Comparison of ENCODE assay signal across 8 mouse cellular contexts in genomic region chr16:87354748-87355147, GRCm38 (mm10). TPM values are rescaled to one million over a fixed set of nuclear protein-coding genes. Genes with fewer than 3 reads are reported as not detected.
DNase-seq lines count a peak whose midpoint lies in the region; ATAC-seq and TF ChIP-seq lines count a peak whose summit lies in the region.

No protein-coding gene starts in this region.

- peaks cover 14% of the 10 kb centered on the region for H3K9me3 ChIP-seq in megakaryocyte, embryonic 14.5 days
- no peaks in the 10 kb centered on the region for H3K9me3 ChIP-seq in limb, embryonic 15.5 days
- no peaks in the 10 kb centered on the region for H3K9me3 ChIP-seq in stomach, postnatal 0 days (ENCODE audit: control insufficient read depth, low read length)

- H3K4me3 ChIP-seq in cerebellum, adult 2 months (replicated peaks; ENCODE audit: insufficient read depth, low read depth, low read length) = peak overlapping the region; percentile 69
- peak overlapping the region; percentile 95 for H3K4me3 ChIP-seq in megakaryocyte, embryonic 14.5 days (replicated peaks)
- H3K4me3 ChIP-seq in limb, embryonic 15.5 days = peak overlapping the region; percentile 89
- H3K4me3 ChIP-seq in stomach, postnatal 0 days (ENCODE audit: low read depth, low read length) = peak overlapping the region; percentile 69

- TF ChIP-seq EP300 in stomach, postnatal 0 days (optimal IDR thresholded peaks at IDR 0.05) = no peak

- H3K27ac ChIP-seq in cerebellum, adult 2 months (ENCODE audit: insufficient read depth, low read length) = no peak overlapping the region
- H3K27ac ChIP-seq in limb, embryonic 15.5 days = no peak overlapping the region
- H3K27ac ChIP-seq in stomach, postnatal 0 days (replicated peaks) = no peak overlapping the region

- H3K9ac ChIP-seq in limb, embryonic 15.5 days = no peak overlapping the region
- H3K9ac ChIP-seq in stomach, postnatal 0 days (ENCODE audit: low read length) = no peak overlapping the region

- peak overlapping the region; percentile 50 for H3K4me2 ChIP-seq in limb, embryonic 15.5 days
- H3K4me2 ChIP-seq in stomach, postnatal 0 days (replicated peaks; ENCODE audit: low read depth) = peak overlapping the region; percentile 59

- 78% methylated on average over 7 of the region's 7 CpGs for WGBS in cerebellum, adult 2 months
- 72% methylated on average over 7 of the region's 7 CpGs for WGBS in limb, embryonic 15.5 days
- WGBS in stomach, postnatal 0 days = 81% methylated on average over 7 of the region's 7 CpGs

- no peak for ATAC-seq in megakaryocyte, adult 5-6 weeks (ENCODE audit: poor library complexity, severe bottlenecking)
- ATAC-seq in limb, embryonic 15.5 days (ENCODE audit: insufficient number of reproducible peaks, low FRiP score, low TSS enrichment, low read depth) = no peak
- no peak for ATAC-seq in stomach, postnatal 0 days (ENCODE audit: low FRiP score, low TSS enrichment)

- H3K27me3 ChIP-seq in cerebellum, adult 2 months (ENCODE audit: control insufficient read depth, insufficient read depth, low read length) = no peaks in the 10 kb centered on the region
- no peaks in the 10 kb centered on the region for H3K27me3 ChIP-seq in megakaryocyte, embryonic 14.5 days (replicated peaks)
- no peaks in the 10 kb centered on the region for H3K27me3 ChIP-seq in limb, embryonic 15.5 days
- no peaks in the 10 kb centered on the region for H3K27me3 ChIP-seq in stomach, postnatal 0 days (ENCODE audit: control insufficient read depth, insufficient read depth, low read length)

- H3K4me1 ChIP-seq in cerebellum, adult 2 months (ENCODE audit: control insufficient read depth, insufficient read depth, low read length) = no peaks in the 10 kb centered on the region
- peaks cover 6% of the 10 kb centered on the region; the same call in 1 of the 2 replicates for H3K4me1 ChIP-seq in megakaryocyte, embryonic 14.5 days
- peaks cover 3% of the 10 kb centered on the region; the same call in 1 of the 2 replicates for H3K4me1 ChIP-seq in limb, embryonic 15.5 days
- H3K4me1 ChIP-seq in stomach, postnatal 0 days (replicated peaks; ENCODE audit: control insufficient read depth, insufficient read depth) = no peaks in the 10 kb centered on the region

- no peak for TF ChIP-seq CTCF in cerebellum, adult 2 months (IDR thresholded peaks at IDR 0.05; ENCODE audit: borderline replicate concordance, insufficient read depth, low read depth, low read length)
- no peak for TF ChIP-seq CTCF in stomach, postnatal 0 days (IDR thresholded peaks at IDR 0.05; ENCODE audit: low read depth)

- no peak for DNase-seq in cerebellum, adult 2 months
- no peak for DNase-seq in cerebellum, adult 11 months
- no peak for DNase-seq in stomach, postnatal 0 days (ENCODE audit: low spot score)
- no peak for DNase-seq in c-Kit-positive CD71-positive TER-119-positive erythroid progenitor cells, embryonic 14.5 days (ENCODE audit: low spot score)
- DNase-seq in gastrocnemius, adult 8-10 months (ENCODE audit: low spot score in 2 of 2) = no peak

- H3K36me3 ChIP-seq in megakaryocyte, embryonic 14.5 days (replicated peaks; ENCODE audit: low read length) = peaks cover 30% of the 10 kb centered on the region
- H3K36me3 ChIP-seq in limb, embryonic 15.5 days = peaks cover 32% of the 10 kb centered on the region
- no peaks in the 10 kb centered on the region for H3K36me3 ChIP-seq in stomach, postnatal 0 days (ENCODE audit: control insufficient read depth, insufficient read depth, low read length)

- TF ChIP-seq POLR2A in cerebellum, adult 2 months (IDR thresholded peaks at IDR 0.05; ENCODE audit: borderline replicate concordance, insufficient read depth, low read length) = no peak

RNA-seq across cellular contexts. Expression of gene N6amt1, which starts 0.8 kb away (rescaled TPM):
- 20.4 and 20.5 TPM in 2 replicates for polyA plus RNA-seq in cerebellum, adult 2 months (2012; rRNA removed)
- 2.1 and 2.5 TPM in 2 replicates for polyA plus RNA-seq in megakaryocyte, embryonic 14.5 days (2012; ENCODE audit: insufficient read depth, low replicate concordance)
- total RNA-seq in megakaryocyte, adult 5-6 weeks (2015) = 9.1 and 9.5 TPM in 2 replicates
- 6.3 and 6.9 TPM in 2 replicates for total RNA-seq in megakaryocyte, adult 5-6 weeks (2017)
- 24.7 and 25.6 TPM in 2 replicates for polyA plus RNA-seq in limb, embryonic 15.5 days (2015; fragmentation: Nextera tagmentation; extraction: Ambion mirVana)
- 19.9 and 20.1 TPM in 2 replicates for polyA plus RNA-seq in stomach, postnatal 0 days (2015; fragmentation: Nextera tagmentation; extraction: Ambion mirVana)
- 10 to 100 TPM in 1 of 4 experiments, 1 to 10 TPM in 3; 7.9 to 10.7 (median 8.8) TPM for total RNA-seq in gastrocnemius, adult 8-10 months (2022)
